Mouse (Mus musculus): ENCODE measurements around the gene Nwd2. TPM values are rescaled to one million over a fixed set of nuclear protein-coding genes. Genes with fewer than 3 reads are reported as not detected.

Gene Nwd2
- polyA plus RNA-seq, 1 experiment from 2014 or later: 6.1 TPM

- TF ChIP-seq CTCF (IDR thresholded peaks at IDR 0.05): no peak
- DNase-seq (ENCODE audit: low read depth, low spot score) (no peak), ATAC-seq (no peak)
- ChIA-PET CTCF (interaction anchor here (1.6 to 1.7 kb wide), 2 partner anchors 74 to 257 kb away, joined by 6 to 9 read pairs; no protein-coding TSS in a partner anchor), POLR2A (no interaction called here)
- peaks cover 28% of the 10 kb centered on the region for H3K27me3 ChIP-seq
- in situ Hi-C loops (cut with MboI; ENCODE audit: low pct_unique_long_range_greater_than_20kb): loop anchor here (5.0 kb wide), 2 partner anchors 75 to 260 kb away; no protein-coding TSS in a partner anchor
Measured at GRCm38 (mm10) chr5:63812509-63812865, 163.6 kb downstream of the Nwd2 start.

- ChIA-PET CTCF (interaction anchor here (0.9 to 3.6 kb wide), 4 partner anchors 11 to 70 kb away, joined by 3 to 11 read pairs (median 5); no protein-coding TSS in a partner anchor), POLR2A (interaction anchor here (0.6 kb wide), 1 partner anchor 17 kb away, joined by 4 read pairs; no protein-coding TSS in a partner anchor)
- peaks cover 4% of the 10 kb centered on the region for H3K27me3 ChIP-seq
- in situ Hi-C loops (cut with MboI; ENCODE audit: low pct_unique_long_range_greater_than_20kb): no loop called here
- no peak for TF ChIP-seq CTCF (IDR thresholded peaks at IDR 0.05)
- no peak for DNase-seq (ENCODE audit: low read depth, low spot score)
- ATAC-seq: no peak
Measured at GRCm38 (mm10) chr5:63816643-63817042, 167.7 kb downstream of the Nwd2 start.

GRCm38 (mm10) chr5:63817270-63817669 is 168.4 kb downstream of the Nwd2 start:
- DNase-seq (ENCODE audit: low read depth, low spot score) (no peak), ATAC-seq (no peak)
- CTCF ChIA-PET: interaction anchor here (1.1 to 3.6 kb wide), 4 partner anchors 8 to 70 kb away, joined by 4 to 11 read pairs (median 6); no protein-coding TSS in a partner anchor
- H3K27me3 ChIP-seq: peaks cover 4% of the 10 kb centered on the region
- no peak for TF ChIP-seq CTCF (IDR thresholded peaks at IDR 0.05)
- POLR2A ChIA-PET: interaction anchor here (0.6 to 1.0 kb wide), 2 partner anchors 9 to 18 kb away, joined by 3 to 4 read pairs; no protein-coding TSS in a partner anchor
- in situ Hi-C loops (cut with MboI; ENCODE audit: low pct_unique_long_range_greater_than_20kb): no loop called here

GRCm38 (mm10) chr5:63818975-63819374 is 170.1 kb downstream of the Nwd2 start:
- no peak for DNase-seq (ENCODE audit: low read depth, low spot score)
- no peak for ATAC-seq
- CTCF ChIA-PET: interaction anchor here (0.7 to 3.6 kb wide), 6 partner anchors 9 to 90 kb away, joined by 3 to 11 read pairs (median 3); no protein-coding TSS in a partner anchor
- in situ Hi-C loops (cut with MboI; ENCODE audit: low pct_unique_long_range_greater_than_20kb): no loop called here
- POLR2A ChIA-PET: interaction anchor here (0.6 kb wide), 1 partner anchor 357 kb away, joined by 4 read pairs; no protein-coding TSS in a partner anchor
- H3K27me3 ChIP-seq: no peaks in the 10 kb centered on the region
- no peak for TF ChIP-seq CTCF (IDR thresholded peaks at IDR 0.05)

GRCm38 (mm10) chr5:63819519-63819918 is 170.6 kb downstream of the Nwd2 start:
- H3K27me3 ChIP-seq: no peaks in the 10 kb centered on the region
- ATAC-seq (no peak), DNase-seq (ENCODE audit: low read depth, low spot score) (no peak)
- in situ Hi-C loops (cut with MboI; ENCODE audit: low pct_unique_long_range_greater_than_20kb): no loop called here
- TF ChIP-seq CTCF (IDR thresholded peaks at IDR 0.05): no peak
- POLR2A ChIA-PET: interaction anchor here (0.6 kb wide), 1 partner anchor 357 kb away, joined by 4 read pairs; no protein-coding TSS in a partner anchor
- CTCF ChIA-PET: interaction anchor here (1.0 to 2.1 kb wide), 4 partner anchors 9 to 90 kb away, joined by 3 to 8 read pairs (median 3); no protein-coding TSS in a partner anchor

- in situ Hi-C loops (cut with MboI; ENCODE audit: low pct_unique_long_range_greater_than_20kb): no loop called here
- POLR2A ChIA-PET: interaction anchor here (0.7 kb wide), 1 partner anchor 110 kb away, joined by 7 read pairs; no protein-coding TSS in a partner anchor
- peak; percentile 29 for TF ChIP-seq CTCF (IDR thresholded peaks at IDR 0.05)
- no peaks in the 10 kb centered on the region for H3K27me3 ChIP-seq
- no peak for DNase-seq (ENCODE audit: low read depth, low spot score)
- CTCF ChIA-PET: interaction anchor here (0.9 to 2.8 kb wide), 3 partner anchors 13 to 26 kb away, joined by 3 to 14 read pairs (median 3); no protein-coding TSS in a partner anchor
- no peak for ATAC-seq
Measured at GRCm38 (mm10) chr5:63821176-63821575, 172.3 kb downstream of the Nwd2 start.

GRCm38 (mm10) chr5:63821860-63822259 is 173.0 kb downstream of the Nwd2 start:
- CTCF ChIA-PET: interaction anchor here (0.7 to 2.8 kb wide), 5 partner anchors 12 to 79 kb away, joined by 3 to 14 read pairs (median 3); no protein-coding TSS in a partner anchor
- ATAC-seq: no peak
- in situ Hi-C loops (cut with MboI; ENCODE audit: low pct_unique_long_range_greater_than_20kb): no loop called here
- POLR2A ChIA-PET: no interaction called here
- TF ChIP-seq CTCF (IDR thresholded peaks at IDR 0.05): no peak
- no peak for DNase-seq (ENCODE audit: low read depth, low spot score)
- H3K27me3 ChIP-seq: no peaks in the 10 kb centered on the region

- H3K27me3 ChIP-seq: no peaks in the 10 kb centered on the region
- DNase-seq (ENCODE audit: low read depth, low spot score) (no peak), ATAC-seq (no peak)
- in situ Hi-C loops (cut with MboI; ENCODE audit: low pct_unique_long_range_greater_than_20kb): no loop called here
- POLR2A ChIA-PET: no interaction called here
- CTCF ChIA-PET: interaction anchor here (1.4 kb wide), 2 partner anchors 14 to 30 kb away, joined by 3 to 4 read pairs; no protein-coding TSS in a partner anchor
- no peak for TF ChIP-seq CTCF (IDR thresholded peaks at IDR 0.05)
Measured at GRCm38 (mm10) chr5:63823362-63824332, 174.7 kb downstream of the Nwd2 start.

- no peak for DNase-seq (ENCODE audit: low read depth, low spot score)
- in situ Hi-C loops (cut with MboI; ENCODE audit: low pct_unique_long_range_greater_than_20kb): no loop called here
Measured at GRCm38 (mm10) chr5:63824599-63825350, 175.9 kb downstream of the Nwd2 start.

GRCm38 (mm10) chr5:63825881-63826280 is 177.0 kb downstream of the Nwd2 start:
- CTCF ChIA-PET: interaction anchor here (1.4 kb wide), 1 partner anchor 19 kb away, joined by 3 read pairs; no protein-coding TSS in a partner anchor
- in situ Hi-C loops (cut with MboI; ENCODE audit: low pct_unique_long_range_greater_than_20kb): no loop called here
- TF ChIP-seq CTCF (IDR thresholded peaks at IDR 0.05): no peak
- no peaks in the 10 kb centered on the region for H3K27me3 ChIP-seq
- ATAC-seq: no peak
- POLR2A ChIA-PET: no interaction called here
- no peak for DNase-seq (ENCODE audit: low read depth, low spot score)

More at GRCm38 (mm10) chr5:63824599-63825350, 175.9 kb downstream of the Nwd2 start:
- no peak for TF ChIP-seq CTCF (IDR thresholded peaks at IDR 0.05)
- CTCF ChIA-PET: no interaction called here
- H3K27me3 ChIP-seq: no peaks in the 10 kb centered on the region
- POLR2A ChIA-PET: no interaction called here
- ATAC-seq: no peak
